In genomic region chr5:86438548-86438947, GRCm38 (mm10) we compare ENCODE assay signal across 29 mouse cellular contexts. TPM values are rescaled to one million over a fixed set of nuclear protein-coding genes. Genes with fewer than 3 reads are reported as not detected.
DNase-seq lines count a peak whose midpoint lies in the region; ATAC-seq and TF ChIP-seq lines count a peak whose summit lies in the region.
"Had no signal": no experiment of that assay in that cellular context is flagged by ENCODE, and none has a peak within 500 bp of the region (broad histone marks: within the 10 kb centered on the region; RNA-seq: fewer than 3 reads in every experiment).

No protein-coding gene starts in this region.

- 0 out of 2 replicates have a peak, but pooled peaks have one; percentile 21 for ATAC-seq in hindbrain, embryonic 11.5 days (ENCODE audit: low FRiP score)
- no peak for ATAC-seq in hindbrain, embryonic 14.5 days (ENCODE audit: low FRiP score)
- ATAC-seq: CD4-positive, CD25-positive, alpha-beta regulatory T cell, adult 4 months; forebrain, embryonic 14.5 days; hindbrain, postnatal 0 days; inflammation-experienced regulatory T-cells, adult 6 months; intestine, embryonic 16.5 days had no signal

- H3K9ac ChIP-seq in hindbrain, embryonic 11.5 days (ENCODE audit: low read depth, low read length) = no peak overlapping the region
- H3K9ac ChIP-seq in hindbrain, embryonic 14.5 days = no peak overlapping the region
- H3K9ac ChIP-seq: heart, embryonic 12.5 days; heart, embryonic 15.5 days had no signal

- H3K36me3 ChIP-seq in hindbrain, embryonic 11.5 days (ENCODE audit: control insufficient read depth, insufficient read depth, low read length) = no peaks in the 10 kb centered on the region
- no peaks in the 10 kb centered on the region for H3K36me3 ChIP-seq in hindbrain, embryonic 14.5 days (replicated peaks; ENCODE audit: control insufficient read depth, insufficient read depth)
- H3K36me3 ChIP-seq: forebrain, embryonic 10.5 days; heart, embryonic 12.5 days; heart, embryonic 15.5 days; hindbrain, embryonic 10.5 days had no signal

- no peak overlapping the region for H3K4me2 ChIP-seq in hindbrain, embryonic 11.5 days (replicated peaks; ENCODE audit: low read depth, low read length)
- H3K4me2 ChIP-seq in hindbrain, embryonic 14.5 days (replicated peaks) = no peak overlapping the region
- H3K4me2 ChIP-seq: heart, embryonic 12.5 days; heart, embryonic 15.5 days had no signal

- no peak overlapping the region for H3K4me3 ChIP-seq in hindbrain, embryonic 11.5 days (ENCODE audit: low read depth, low read length)
- no peak overlapping the region for H3K4me3 ChIP-seq in hindbrain, embryonic 14.5 days (replicated peaks; ENCODE audit: low read length)
- no peak overlapping the region for H3K4me3 ChIP-seq in layer of hippocampus, adult 2 months
- H3K4me3 ChIP-seq: forebrain, embryonic 10.5 days; gastrocnemius, adult 2 months; heart, embryonic 12.5 days; heart, embryonic 15.5 days; hindbrain, embryonic 10.5 days had no signal

- no peak for DNase-seq in hindbrain, embryonic 11.5 days (ENCODE audit: low spot score)
- DNase-seq in hindbrain, embryonic 14.5 days (ENCODE audit: low spot score) = no peak
- peak; percentile 10 to 30 for DNase-seq in layer of hippocampus, adult 2 months (ENCODE audit: low spot score in 2 of 2)
- no peak for DNase-seq in layer of hippocampus, postnatal 10 days (ENCODE audit: low spot score in 2 of 2)
- peak; percentile 2 for DNase-seq in right cerebral cortex, adult 18-20 months
- no peak for DNase-seq in right cerebral cortex, postnatal 14 days
- DNase-seq in cerebellum, adult 18-20 months = no peak
- DNase-seq: adrenal gland, adult 2 months; adrenal gland, postnatal 14 days; cerebellum, adult 11-12 months; cerebellum, adult 9-10 months; gastrocnemius, adult 2 months; gastrocnemius, postnatal 25 days; heart, adult 18-20 months; heart, postnatal 10 days; heart, postnatal 36 days had no signal

- no peak for TF ChIP-seq CTCF in layer of hippocampus, adult 2 months (conservative IDR thresholded peaks at IDR 0.05)

- H3K27ac ChIP-seq in hindbrain, embryonic 11.5 days (ENCODE audit: low read depth, low read length) = no peak overlapping the region
- H3K27ac ChIP-seq in hindbrain, embryonic 14.5 days = no peak overlapping the region
- H3K27ac ChIP-seq in layer of hippocampus, adult 2 months = peak overlapping the region; percentile 68
- H3K27ac ChIP-seq: forebrain, embryonic 10.5 days; gastrocnemius, adult 2 months; heart, embryonic 15.5 days; hindbrain, embryonic 10.5 days; hindbrain, postnatal 0 days had no signal

- H3K9me3 ChIP-seq in hindbrain, embryonic 11.5 days (ENCODE audit: control insufficient read depth, low read length) = no peaks in the 10 kb centered on the region
- H3K9me3 ChIP-seq in hindbrain, embryonic 14.5 days (ENCODE audit: control insufficient read depth, low read length) = no peaks in the 10 kb centered on the region
- H3K9me3 ChIP-seq: forebrain, embryonic 10.5 days; heart, embryonic 12.5 days; heart, embryonic 15.5 days; hindbrain, embryonic 10.5 days had no signal

- no peaks in the 10 kb centered on the region for H3K27me3 ChIP-seq in hindbrain, embryonic 11.5 days (ENCODE audit: control insufficient read depth, insufficient read depth, low read length)
- no peaks in the 10 kb centered on the region for H3K27me3 ChIP-seq in hindbrain, embryonic 14.5 days (ENCODE audit: control insufficient read depth, insufficient read depth, low read length)
- H3K27me3 ChIP-seq: heart, embryonic 12.5 days; heart, embryonic 15.5 days had no signal

- no peaks in the 10 kb centered on the region for H3K4me1 ChIP-seq in hindbrain, embryonic 11.5 days (replicated peaks; ENCODE audit: control insufficient read depth, insufficient read depth, low read length)
- no peaks in the 10 kb centered on the region for H3K4me1 ChIP-seq in hindbrain, embryonic 14.5 days (replicated peaks; ENCODE audit: control insufficient read depth, insufficient read depth, low read length)
- H3K4me1 ChIP-seq: forebrain, embryonic 10.5 days; heart, embryonic 12.5 days; heart, embryonic 15.5 days; hindbrain, embryonic 10.5 days had no signal

RNA-seq across cellular contexts. Expression of gene Tmprss11a, which starts 30.2 kb away (rescaled TPM):
- polyA plus RNA-seq in hindbrain, embryonic 11.5 days (2014; fragmentation: Nextera tagmentation; extraction: Ambion mirVana) = not detected in 2 replicates
- polyA plus RNA-seq in hindbrain, embryonic 14.5 days (2014; fragmentation: Nextera tagmentation; extraction: Ambion mirVana) = 0.07 TPM in 1 of 2 replicates, not detected in the other
- not detected for total RNA-seq in layer of hippocampus, adult 2 months (2021)
- total RNA-seq in layer of hippocampus, postnatal 10 days (2021) = not detected
- total RNA-seq: adrenal gland, adult 2 months; adrenal gland, postnatal 14 days; adrenal gland, postnatal 4 days; gastrocnemius, adult 2 months; gastrocnemius, postnatal 25 days; heart, adult 18-20 months; heart, postnatal 10 days; heart, postnatal 36 days; hindbrain, postnatal 0 days; MEL had no signal
- polyA plus RNA-seq: adrenal gland, adult 2 months; C2C12; CD4-positive, CD25-positive, alpha-beta regulatory T cell, adult 4 months; forebrain, embryonic 10.5 days; gonadal fat pad, adult 2 months; heart, embryonic 12.5 days; heart, embryonic 15.5 days; hindbrain, embryonic 10.5 days; hindbrain, postnatal 0 days had no signal

Comparison
In these comparisons a context has a peak if more than half of its experiments do, and no peak if none do; other contexts are left out.
1. DNase-seq: peak in layer of hippocampus, adult 2 months (2 of 2) and right cerebral cortex, adult 18-20 months (single experiment); none in hindbrain, embryonic 11.5 days (single experiment), hindbrain, embryonic 14.5 days (single experiment), layer of hippocampus, postnatal 10 days (0 of 2), right cerebral cortex, postnatal 14 days (single experiment) and cerebellum, adult 18-20 months (0 of 2).